ENCODE assay signal across 13 mouse cellular contexts in the genomic region with DNA sequence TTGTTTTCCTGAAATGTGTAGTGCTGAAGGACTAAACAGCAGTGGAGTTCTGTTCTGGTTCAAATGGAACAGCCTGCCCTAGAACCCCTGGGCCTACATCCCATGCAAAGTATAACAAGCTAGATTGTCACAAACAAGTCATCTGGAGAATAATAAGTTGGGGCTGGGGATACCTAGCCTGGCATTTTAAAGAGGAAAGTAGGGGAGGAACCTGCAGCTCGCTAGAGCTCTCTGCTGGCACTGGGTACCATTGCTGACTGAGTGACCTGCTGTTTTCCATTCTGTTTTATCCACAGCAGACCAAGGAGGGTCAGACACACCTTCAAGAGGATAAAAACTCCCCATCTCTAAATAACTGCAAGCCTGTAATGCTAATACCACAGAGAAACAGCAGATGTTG. TPM values are rescaled to one million over a fixed set of nuclear protein-coding genes. Genes with fewer than 3 reads are reported as not detected.
DNase-seq lines count a peak whose midpoint lies in the region; ATAC-seq and TF ChIP-seq lines count a peak whose summit lies in the region.
"Had no signal": no experiment of that assay in that cellular context is flagged by ENCODE, and none has a peak within 500 bp of the region (broad histone marks: within the 10 kb centered on the region; RNA-seq: fewer than 3 reads in every experiment).

No protein-coding gene starts in this region.

- ATAC-seq in heart, embryonic 12.5 days (ENCODE audit: insufficient number of reproducible peaks, low FRiP score): no peak
- ATAC-seq: hindbrain, postnatal 0 days had no signal

- WGBS in kidney, adult 2 months: 83% methylated on average over 1 of the region's 1 CpGs
- WGBS in thymus, adult 2 months: 79% methylated on average over 1 of the region's 1 CpGs
- WGBS in heart, embryonic 12.5 days: 50% methylated on average over 1 of the region's 1 CpGs

- no peak for TF ChIP-seq POLR2A in kidney, adult 2 months (IDR thresholded peaks at IDR 0.05; ENCODE audit: low read depth, low read length)
- no peak for TF ChIP-seq POLR2A in thymus, adult 2 months (IDR thresholded peaks at IDR 0.05; ENCODE audit: control insufficient read depth, extremely low read depth, insufficient read depth, low read length, poor library complexity)

- no peak overlapping the region for H3K9ac ChIP-seq in heart, embryonic 12.5 days
- H3K9ac ChIP-seq: forebrain, embryonic 12.5 days; midbrain, embryonic 12.5 days; neural tube, embryonic 13.5 days had no signal

- no peaks in the 10 kb centered on the region for H3K9me3 ChIP-seq in heart, embryonic 12.5 days (replicated peaks)
- H3K9me3 ChIP-seq: forebrain, embryonic 12.5 days; heart, embryonic 10.5 days; midbrain, embryonic 12.5 days; neural tube, embryonic 13.5 days had no signal

- H3K4me3 ChIP-seq in kidney, adult 2 months (ENCODE audit: insufficient read depth, low read depth, low read length): no peak overlapping the region
- H3K4me3 ChIP-seq in thymus, adult 2 months (ENCODE audit: control insufficient read depth, insufficient read depth, low read length): no peak overlapping the region
- H3K4me3 ChIP-seq in heart, embryonic 12.5 days: no peak overlapping the region
- H3K4me3 ChIP-seq: forebrain, embryonic 12.5 days; heart, embryonic 10.5 days; midbrain, embryonic 12.5 days; neural tube, embryonic 13.5 days had no signal

- H3K27me3 ChIP-seq in kidney, adult 2 months (replicated peaks; ENCODE audit: control insufficient read depth, insufficient read depth, low read length): no peaks in the 10 kb centered on the region
- no peaks in the 10 kb centered on the region for H3K27me3 ChIP-seq in thymus, adult 2 months (ENCODE audit: control insufficient read depth, insufficient read depth, low read length)
- H3K27me3 ChIP-seq in heart, embryonic 12.5 days (replicated peaks): no peaks in the 10 kb centered on the region
- H3K27me3 ChIP-seq: forebrain, embryonic 12.5 days; midbrain, embryonic 12.5 days; neural tube, embryonic 13.5 days had no signal

- peaks cover 3% of the 10 kb centered on the region; the same call in 1 of the 2 replicates for H3K4me1 ChIP-seq in kidney, adult 2 months (ENCODE audit: control insufficient read depth, insufficient read depth, low read length)
- H3K4me1 ChIP-seq in thymus, adult 2 months (replicated peaks; ENCODE audit: control insufficient read depth, insufficient read depth, low read length): peaks cover 7% of the 10 kb centered on the region
- peaks cover 8% of the 10 kb centered on the region for H3K4me1 ChIP-seq in heart, embryonic 12.5 days (replicated peaks)

- no peak for TF ChIP-seq CTCF in kidney, adult 2 months (conservative IDR thresholded peaks at IDR 0.05; ENCODE audit: insufficient read depth, insufficient read length, low read depth, low read length)
- TF ChIP-seq CTCF in thymus, adult 2 months (IDR thresholded peaks at IDR 0.05; ENCODE audit: borderline replicate concordance, control insufficient read depth, extremely low read depth, insufficient read depth, low read length, poor library complexity): no peak

- H3K36me3 ChIP-seq in kidney, adult 2 months (ENCODE audit: control insufficient read depth, insufficient read depth, low read length): no peaks in the 10 kb centered on the region
- H3K36me3 ChIP-seq in thymus, adult 2 months (ENCODE audit: control insufficient read depth, insufficient read depth, low read length): no peaks in the 10 kb centered on the region
- H3K36me3 ChIP-seq in heart, embryonic 12.5 days: no peaks in the 10 kb centered on the region
- H3K36me3 ChIP-seq: heart, embryonic 10.5 days; midbrain, embryonic 12.5 days had no signal

- no peak overlapping the region for H3K4me2 ChIP-seq in heart, embryonic 12.5 days
- H3K4me2 ChIP-seq: forebrain, embryonic 12.5 days; midbrain, embryonic 12.5 days; neural tube, embryonic 13.5 days had no signal

- peak; percentile 22 for DNase-seq in kidney, postnatal 14 days
- DNase-seq in kidney, adult 2 months: no peak
- peak; percentile 13 for DNase-seq in thymus, adult 2 months
- DNase-seq in thymus, adult 18-20 months: no peak
- DNase-seq in NIH3T3 (ENCODE audit: low read depth): peak; percentile 79
- peak; percentile 29 to 47 for DNase-seq in layer of hippocampus, postnatal 10 days (ENCODE audit: low spot score in 2 of 2)
- DNase-seq: thymus, postnatal 36 days had no signal

- no peak overlapping the region for H3K27ac ChIP-seq in kidney, adult 2 months (ENCODE audit: insufficient read depth, low read depth, low read length)
- no peak overlapping the region for H3K27ac ChIP-seq in thymus, adult 2 months (ENCODE audit: control insufficient read depth, insufficient read depth, low read length)
- H3K27ac ChIP-seq in heart, embryonic 12.5 days (ENCODE audit: poor library complexity, severe bottlenecking): no peak overlapping the region
- H3K27ac ChIP-seq: forebrain, embryonic 12.5 days; heart, embryonic 10.5 days; hindbrain, postnatal 0 days; midbrain, embryonic 12.5 days; neural tube, embryonic 13.5 days had no signal

RNA-seq across cellular contexts. Expression of gene Oscp1, which starts 4.5 kb away (rescaled TPM):
- 2.5 and 3.3 TPM in 2 replicates for polyA plus RNA-seq in kidney, adult 2 months (2012; rRNA removed)
- polyA plus RNA-seq in thymus, adult 2 months (2012; rRNA removed): 0.99 and 1.1 TPM in 2 replicates
- 10 to 100 TPM; 43.2 to 53.0 TPM for total RNA-seq in layer of hippocampus, postnatal 10 days (2021)
- polyA plus RNA-seq in heart, embryonic 12.5 days (2016; fragmentation: Nextera tagmentation; extraction: Ambion mirVana): 5.9 and 7.7 TPM in 2 replicates

RNA-seq across cellular contexts. Expression of gene Mrps15, which starts 16.1 kb away (rescaled TPM):
- 38.2 and 49.4 TPM in 2 replicates for polyA plus RNA-seq in kidney, adult 2 months (2012; rRNA removed)
- 56.2 and 70.7 TPM in 2 replicates for polyA plus RNA-seq in thymus, adult 2 months (2012; rRNA removed)
- total RNA-seq in layer of hippocampus, postnatal 10 days (2021): 10 to 100 TPM; 53.6 to 55.7 TPM
- polyA plus RNA-seq in heart, embryonic 12.5 days (2016; fragmentation: Nextera tagmentation; extraction: Ambion mirVana): 142 and 146 TPM in 2 replicates

RNA-seq across cellular contexts. Expression of gene Lsm10, which starts 33.6 kb away (rescaled TPM):
- 36.5 TPM in 2 replicates for polyA plus RNA-seq in kidney, adult 2 months (2012; rRNA removed)
- polyA plus RNA-seq in thymus, adult 2 months (2012; rRNA removed): 41.0 and 41.7 TPM in 2 replicates
- total RNA-seq in layer of hippocampus, postnatal 10 days (2021): 10 to 100 TPM; 15.6 TPM
- polyA plus RNA-seq in heart, embryonic 12.5 days (2016; fragmentation: Nextera tagmentation; extraction: Ambion mirVana): 36.3 and 41.2 TPM in 2 replicates

RNA-seq across cellular contexts. Expression of gene Csf3r, which starts 38.5 kb away (rescaled TPM):
- 1.3 and 2.2 TPM in 2 replicates for polyA plus RNA-seq in kidney, adult 2 months (2012; rRNA removed)
- 6.7 and 7.3 TPM in 2 replicates for polyA plus RNA-seq in thymus, adult 2 months (2012; rRNA removed)
- 1 to 10 TPM; 2.8 to 3.0 TPM for total RNA-seq in layer of hippocampus, postnatal 10 days (2021)
- 0.15 and 0.30 TPM in 2 replicates for polyA plus RNA-seq in heart, embryonic 12.5 days (2016; fragmentation: Nextera tagmentation; extraction: Ambion mirVana)

RNA-seq across cellular contexts. Expression of gene Stk40, which starts 40.9 kb away (rescaled TPM):
- 38.3 and 38.9 TPM in 2 replicates for polyA plus RNA-seq in kidney, adult 2 months (2012; rRNA removed)
- polyA plus RNA-seq in thymus, adult 2 months (2012; rRNA removed): 36.5 and 43.1 TPM in 2 replicates
- total RNA-seq in layer of hippocampus, postnatal 10 days (2021): 10 to 100 TPM; 19.7 to 20.7 TPM
- polyA plus RNA-seq in heart, embryonic 12.5 days (2016; fragmentation: Nextera tagmentation; extraction: Ambion mirVana): 35.0 and 35.2 TPM in 2 replicates

Comparison
In these comparisons a context has a peak if more than half of its experiments do, and no peak if none do; other contexts are left out.
1. DNase-seq: peak in kidney, postnatal 14 days (single experiment), thymus, adult 2 months (single experiment), NIH3T3 (single experiment) and layer of hippocampus, postnatal 10 days (2 of 2); none in kidney, adult 2 months (single experiment) and thymus, adult 18-20 months (0 of 2).